Mouse (Mus musculus) embryonic facial prominence, embryonic 15.5 days (tissue): ENCODE measurements around the gene Vps8. TPM values are rescaled to one million over a fixed set of nuclear protein-coding genes. Genes with fewer than 3 reads are reported as not detected.

Experiments used
- ATAC-seq: fragments of 200-750 bp; cut with Nextera tagmentation; 2 replicates; pipeline ENCODE4 v1.8.0; 2017; ENCODE audit warnings: low read depth, moderate TSS enrichment; ENCODE audit not compliant: insufficient number of reproducible peaks, low FRiP score, low TSS enrichment
- H3K27ac ChIP-seq: fragments of 300-500 bp; sonication (generic); replicated peaks from 2 replicates; pipeline ENCODE4 v1.5.1; 2015; ENCODE audit warnings: mild to moderate bottlenecking, inconsistent platforms
- H3K27me3 ChIP-seq: fragments of 300-500 bp; sonication (generic); 2 replicates; pipeline ENCODE4 v1.6.1; 2015; ENCODE audit warnings: inconsistent platforms
- H3K36me3 ChIP-seq: fragments of 300-500 bp; sonication (generic); 2 replicates; pipeline ENCODE4 v1.6.1; 2015; ENCODE audit warnings: mild to moderate bottlenecking, inconsistent platforms
- H3K4me1 ChIP-seq: fragments of 300-500 bp; sonication (generic); 2 replicates; pipeline ENCODE4 v1.6.1; 2015; ENCODE audit warnings: inconsistent platforms
- H3K4me2 ChIP-seq: fragments of 300-500 bp; sonication (generic); replicated peaks from 2 replicates; pipeline ENCODE4 v1.6.1; 2015; ENCODE audit warnings: mild to moderate bottlenecking, inconsistent platforms
- H3K4me3 ChIP-seq: fragments of 300-500 bp; sonication (generic); replicated peaks from 2 replicates; pipeline ENCODE4 v1.5.1; 2015; ENCODE audit warnings: mild to moderate bottlenecking, inconsistent platforms
- H3K9ac ChIP-seq: fragments of 300-500 bp; sonication (generic); 2 replicates; pipeline ENCODE4 v1.6.1; 2015; ENCODE audit warnings: inconsistent platforms
- H3K9me3 ChIP-seq: fragments of 300-500 bp; sonication (generic); replicated peaks from 2 replicates; pipeline ENCODE4 v1.6.1; 2016; ENCODE audit warnings: inconsistent platforms
- WGBS: fragments of 180-500 bp; shearing (Covaris S2); methylation state at CpG from one replicate; pipeline ENCODE4 v1.1.7; 2015; 5-methylcytosine and 5-hydroxymethylcytosine counted together
- polyA plus RNA-seq: library from polyadenylated mRNA; unstranded; fragments of >200 nt; fragmentation: Nextera tagmentation; extraction: Ambion mirVana; gene quantifications from 2 replicates; pipeline ENCODE4 v1.2.1, GENCODE M21; 2015

Vps8 gene
- 15.7 and 16.9 TPM in 2 replicates for polyA plus RNA-seq

- Histone ChIP-seq H3K27me3 (no peaks in the 10 kb centered on the region), H3K4me2 (peak within 1 kb of the TSS; percentile 88), H3K4me1 (peaks cover 16% of the 10 kb centered on the region), H3K36me3 (no peaks in the 10 kb centered on the region), H3K4me3 (peak within 1 kb of the TSS; percentile 75), H3K9ac (peak within 1 kb of the TSS; percentile 78), H3K27ac (peak within 1 kb of the TSS; percentile 94), H3K9me3 (no peaks in the 10 kb centered on the region)
- ATAC-seq = peak; percentile 96
- under 1% methylated on average over 71 of the region's 71 CpGs for WGBS
Measured at GRCm38 (mm10) chr16:21422645-21423545, at the start of gene Vps8. TSS of gene Vps8 (plus strand) at chr16:21423118.

DNA sequence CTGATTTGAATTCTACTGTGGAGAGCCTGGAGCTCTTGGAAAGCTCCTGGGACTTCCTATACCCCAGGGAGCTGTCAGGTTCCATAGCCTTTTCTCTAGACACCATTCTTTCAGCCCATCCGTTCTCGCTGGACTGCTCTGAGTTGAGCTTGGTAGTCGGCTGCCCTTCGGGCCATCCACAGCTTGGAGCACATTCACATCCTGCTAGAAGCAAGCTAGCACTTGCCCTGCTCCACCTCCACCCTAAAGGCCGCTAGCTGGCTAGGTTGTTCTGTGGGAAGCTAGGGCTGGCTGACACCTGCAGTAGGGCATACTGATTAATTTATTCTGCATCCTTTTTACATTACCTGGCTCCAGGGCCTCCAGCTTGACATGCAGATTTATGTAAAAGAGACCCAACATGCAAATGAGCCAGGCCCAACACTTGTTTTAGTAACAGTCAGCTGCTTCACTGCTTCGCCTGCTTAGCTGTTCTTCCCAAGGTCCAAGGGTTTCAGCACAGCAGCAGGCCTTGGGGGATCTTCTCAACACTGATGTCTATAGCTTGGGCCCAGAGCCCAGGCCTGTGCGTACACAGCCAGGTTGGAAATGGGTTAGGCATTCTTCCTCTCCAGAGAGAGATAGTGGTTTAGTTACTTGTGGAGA, 49.5 kb upstream of the Vps8 start:
- ATAC-seq = no peak
- Histone ChIP-seq H3K4me1 (peaks cover 34% of the 10 kb centered on the region), H3K27me3 (no peaks in the 10 kb centered on the region), H3K27ac (peak overlapping the region; percentile 34; the same call in 1 of the 2 replicates), H3K4me3 (no peak overlapping the region), H3K4me2 (no peak overlapping the region), H3K9ac (no peak overlapping the region), H3K36me3 (no peaks in the 10 kb centered on the region), H3K9me3 (no peaks in the 10 kb centered on the region)
- 46% methylated on average over 7 of the region's 7 CpGs for WGBS

DNA sequence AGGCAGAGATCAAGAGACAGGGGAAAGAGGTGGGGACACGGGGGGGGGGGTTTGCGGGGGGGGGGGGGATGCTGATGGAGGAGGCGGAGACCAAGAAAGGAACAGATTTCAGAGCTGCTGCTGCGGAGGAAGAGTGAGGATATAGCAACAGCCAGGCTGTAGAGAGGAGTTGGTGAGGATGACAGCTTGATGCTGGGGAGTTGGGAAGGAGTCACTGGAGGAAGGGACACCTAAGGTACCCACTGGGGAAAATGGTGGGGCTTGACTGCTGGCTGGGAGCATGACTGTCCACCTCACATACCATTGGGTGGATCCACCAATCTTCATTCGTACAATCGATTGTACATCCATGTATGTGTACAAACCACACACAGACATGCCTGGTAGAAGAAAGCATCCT, 48.9 kb upstream of the Vps8 start:
- no peak overlapping the region for H3K4me3 ChIP-seq
- no peak overlapping the region for H3K9ac ChIP-seq
- H3K4me1 ChIP-seq = peaks cover 38% of the 10 kb centered on the region
- H3K36me3 ChIP-seq = no peaks in the 10 kb centered on the region
- no peaks in the 10 kb centered on the region for H3K9me3 ChIP-seq
- no peak overlapping the region for H3K27ac ChIP-seq
- H3K4me2 ChIP-seq = no peak overlapping the region
- no peak for ATAC-seq
- 72% methylated on average over 4 of the region's 6 CpGs for WGBS
- no peaks in the 10 kb centered on the region for H3K27me3 ChIP-seq

DNA sequence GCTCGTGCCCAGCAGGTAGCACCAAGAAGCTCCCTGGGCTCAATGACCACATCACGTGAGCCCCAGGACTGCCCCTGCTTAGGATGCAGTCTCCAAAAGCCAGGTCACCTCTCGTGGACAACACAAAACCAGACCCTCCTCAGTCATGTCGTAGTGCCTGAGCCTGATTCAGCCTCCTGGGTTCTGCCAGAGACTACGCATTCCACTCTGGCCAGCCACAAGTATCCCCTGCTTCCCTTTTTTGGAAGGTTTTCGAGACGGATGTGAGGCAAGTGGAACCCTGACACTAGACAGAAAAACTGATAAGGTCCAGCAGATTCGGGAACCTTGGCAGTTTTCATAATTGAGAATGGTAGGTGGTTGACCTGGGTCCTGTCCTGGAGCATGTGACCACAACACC, 47.8 kb upstream of the Vps8 start:
- Histone ChIP-seq H3K4me3 (no peak overlapping the region), H3K4me2 (no peak overlapping the region), H3K9ac (no peak overlapping the region), H3K36me3 (no peaks in the 10 kb centered on the region), H3K4me1 (peaks cover 38% of the 10 kb centered on the region), H3K9me3 (no peaks in the 10 kb centered on the region), H3K27ac (no peak overlapping the region), H3K27me3 (no peaks in the 10 kb centered on the region)
- 91% methylated on average over 8 of the region's 8 CpGs for WGBS
- ATAC-seq = no peak

GRCm38 (mm10) chr16:21376316-21376715, 46.6 kb upstream of the Vps8 start:
- 60% methylated on average over 8 of the region's 8 CpGs for WGBS

GRCm38 (mm10) chr16:21376949-21377604, 45.8 kb upstream of the Vps8 start:
- no peaks in the 10 kb centered on the region for H3K27me3 ChIP-seq
- H3K9me3 ChIP-seq = no peaks in the 10 kb centered on the region
- no peak overlapping the region for H3K4me2 ChIP-seq
- H3K27ac ChIP-seq = peak overlapping the region; percentile 85
- H3K4me3 ChIP-seq = no peak overlapping the region
- WGBS = 27% methylated on average over 7 of the region's 7 CpGs
- peak; percentile 12 for ATAC-seq
- no peak overlapping the region for H3K9ac ChIP-seq
- peaks cover 38% of the 10 kb centered on the region for H3K4me1 ChIP-seq
- H3K36me3 ChIP-seq = no peaks in the 10 kb centered on the region

More at GRCm38 (mm10) chr16:21376316-21376715, 46.6 kb upstream of the Vps8 start:
- ATAC-seq = no peak
- Histone ChIP-seq H3K27ac (peak overlapping the region; percentile 85), H3K9ac (no peak overlapping the region), H3K27me3 (no peaks in the 10 kb centered on the region), H3K4me1 (peaks cover 38% of the 10 kb centered on the region), H3K9me3 (no peaks in the 10 kb centered on the region), H3K36me3 (no peaks in the 10 kb centered on the region), H3K4me3 (no peak overlapping the region), H3K4me2 (no peak overlapping the region)

DNA sequence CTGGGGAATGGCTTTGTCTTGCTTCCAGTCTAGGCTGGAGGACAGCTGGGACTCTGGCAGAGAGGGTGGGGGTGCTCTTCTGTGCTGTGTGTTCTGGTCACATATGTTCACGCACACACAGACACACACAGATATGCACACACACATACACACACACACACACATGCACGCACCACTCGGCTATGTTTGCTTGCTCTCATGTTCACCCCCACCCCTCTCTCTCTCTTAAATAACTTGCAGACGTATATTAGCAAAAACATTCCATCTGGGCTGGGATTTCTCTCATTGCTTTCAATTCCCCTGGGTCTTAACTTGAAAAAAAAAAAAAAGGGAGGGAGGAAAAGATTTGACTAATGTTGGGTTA, 45.3 kb upstream of the Vps8 start:
- peak overlapping the region; percentile 85 for H3K27ac ChIP-seq
- peaks cover 42% of the 10 kb centered on the region for H3K4me1 ChIP-seq
- no peaks in the 10 kb centered on the region for H3K9me3 ChIP-seq
- no peak overlapping the region for H3K9ac ChIP-seq
- H3K4me3 ChIP-seq = no peak overlapping the region
- no peak overlapping the region for H3K4me2 ChIP-seq
- H3K36me3 ChIP-seq = no peaks in the 10 kb centered on the region
- 14% methylated on average over 4 of the region's 4 CpGs for WGBS
- ATAC-seq = peak; percentile 71
- H3K27me3 ChIP-seq = no peaks in the 10 kb centered on the region

DNA sequence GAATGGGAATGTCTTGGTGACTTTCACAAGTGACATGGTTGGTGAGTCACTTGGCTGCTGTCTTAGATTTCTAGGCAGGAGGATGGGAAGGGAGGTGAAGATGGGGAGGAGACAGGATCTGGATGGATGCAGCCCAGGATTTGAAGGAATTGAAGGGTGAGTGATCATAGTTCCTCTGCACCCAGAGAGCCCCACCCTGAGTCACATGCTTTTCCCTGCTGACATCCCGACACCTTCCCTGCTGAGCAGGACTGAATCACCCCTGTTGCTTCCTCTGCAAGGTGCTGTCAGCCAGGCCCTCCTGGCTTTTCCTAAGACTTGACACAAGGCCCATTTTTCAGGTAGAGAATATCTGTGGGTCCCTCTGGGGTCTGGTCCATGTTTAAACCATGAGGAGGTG, 41.4 kb upstream of the Vps8 start:
- Histone ChIP-seq H3K4me3 (no peak overlapping the region), H3K27ac (0 out of 2 replicates have a peak overlapping the region, but pooled peaks have one; percentile 39), H3K9me3 (no peaks in the 10 kb centered on the region), H3K27me3 (no peaks in the 10 kb centered on the region), H3K4me2 (no peak overlapping the region), H3K4me1 (peaks cover 43% of the 10 kb centered on the region), H3K9ac (no peak overlapping the region), H3K36me3 (no peaks in the 10 kb centered on the region)
- ATAC-seq = no peak
- 55% methylated on average over 1 of the region's 1 CpGs for WGBS

GRCm38 (mm10) chr16:21382152-21382911, 40.6 kb upstream of the Vps8 start:
- 46% methylated on average over 11 of the region's 11 CpGs for WGBS
- H3K4me3 ChIP-seq = no peak overlapping the region
- no peak for ATAC-seq
- no peaks in the 10 kb centered on the region for H3K36me3 ChIP-seq
- peaks cover 39% of the 10 kb centered on the region for H3K4me1 ChIP-seq
- no peak overlapping the region for H3K9ac ChIP-seq
- no peaks in the 10 kb centered on the region for H3K9me3 ChIP-seq
- no peaks in the 10 kb centered on the region for H3K27me3 ChIP-seq
- no peak overlapping the region; the same call in 1 of the 2 replicates for H3K27ac ChIP-seq
- no peak overlapping the region for H3K4me2 ChIP-seq

DNA sequence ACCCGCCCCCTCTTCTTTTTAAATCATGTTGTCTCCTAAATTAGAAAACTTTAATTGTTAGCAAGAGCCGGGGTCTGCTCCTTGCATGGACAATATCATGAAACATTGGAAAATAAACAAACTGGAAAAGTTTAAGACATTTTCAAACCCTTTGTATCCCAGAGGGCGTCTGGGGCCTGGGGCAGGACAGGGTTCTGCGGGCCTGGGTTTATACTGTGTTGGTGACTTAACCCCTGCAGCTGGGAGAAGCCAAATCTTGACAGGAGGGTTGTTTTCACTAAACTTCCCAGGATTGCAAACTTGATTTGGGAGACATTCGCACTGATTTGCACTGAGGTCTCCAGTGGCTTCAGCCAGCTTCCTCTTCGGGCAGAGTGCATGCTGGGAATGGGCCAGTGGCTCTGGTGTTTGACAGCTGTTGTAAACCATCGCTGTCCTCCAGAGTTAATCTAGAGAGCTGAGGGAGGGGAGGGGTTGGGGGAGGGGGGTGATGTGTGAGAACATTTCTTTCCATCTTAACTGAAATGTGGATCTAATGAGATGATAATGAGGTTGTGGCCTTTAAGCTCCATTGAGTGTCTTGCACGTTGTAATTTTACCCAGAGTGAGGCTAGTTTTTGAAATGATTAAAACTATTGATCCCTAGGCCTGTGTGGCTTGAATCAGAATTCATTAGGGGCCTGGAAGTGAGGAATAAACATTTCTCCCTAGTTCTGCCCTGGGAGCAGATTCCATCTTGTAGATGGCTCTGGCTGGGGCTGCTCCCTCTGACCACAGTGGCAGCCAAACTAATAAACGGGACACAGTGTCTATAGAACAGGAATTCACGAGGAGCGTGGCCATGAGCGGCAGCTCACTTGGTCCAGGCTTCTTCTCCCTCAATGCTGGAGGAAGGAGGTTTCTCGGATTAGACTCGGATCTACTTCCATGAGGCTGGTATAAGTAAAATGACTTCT, 36.7 kb upstream of the Vps8 start:
- Histone ChIP-seq H3K4me2 (no peak overlapping the region), H3K4me3 (no peak overlapping the region), H3K9ac (no peak overlapping the region), H3K4me1 (peaks cover 53% of the 10 kb centered on the region), H3K36me3 (no peaks in the 10 kb centered on the region), H3K27me3 (no peaks in the 10 kb centered on the region), H3K9me3 (no peaks in the 10 kb centered on the region), H3K27ac (peak overlapping the region; percentile 55)
- ATAC-seq = no peak
- 51% methylated on average over 14 of the region's 14 CpGs for WGBS
